Mouse (Mus musculus) ES-Bruce4 (cell line): Measurements from ENCODE around the gene Tigd3.

Source experiments
- CTCF ChIP-seq: IDR thresholded peaks from one replicate; pipeline ENCODE4 v1.8.1; 2011; ENCODE audit warnings: low read depth, low read length
- EP300 ChIP-seq: IDR thresholded peaks from 2 replicates; pipeline ENCODE4 v1.6.1; 2011; ENCODE audit warnings: low read depth, low read length; ENCODE audit not compliant: insufficient read depth

DNA sequence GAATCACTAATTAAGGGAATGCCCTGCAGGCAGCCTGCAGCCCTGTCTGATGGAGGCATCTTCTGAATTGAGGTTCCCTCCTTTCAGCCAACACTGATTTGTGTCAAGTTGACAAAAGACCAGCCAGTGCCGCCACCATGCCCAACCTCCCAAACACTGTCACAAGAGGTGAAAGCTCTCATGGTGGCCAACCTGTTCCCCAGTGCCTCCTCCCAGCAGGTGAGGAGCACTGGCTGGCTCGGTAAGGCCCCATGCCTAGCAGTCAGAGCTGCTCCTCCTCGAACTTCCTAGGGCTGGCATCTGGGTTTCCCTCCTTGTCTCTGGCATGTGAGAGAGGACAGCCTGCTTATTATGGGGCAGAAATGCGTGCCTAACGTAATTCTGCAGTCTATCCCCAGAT is 45.8 kb upstream of the Tigd3 start:
- TF ChIP-seq CTCF (no peak), EP300 (no peak)
